25 mouse cellular contexts compared by ENCODE assay signal in the genomic region with DNA sequence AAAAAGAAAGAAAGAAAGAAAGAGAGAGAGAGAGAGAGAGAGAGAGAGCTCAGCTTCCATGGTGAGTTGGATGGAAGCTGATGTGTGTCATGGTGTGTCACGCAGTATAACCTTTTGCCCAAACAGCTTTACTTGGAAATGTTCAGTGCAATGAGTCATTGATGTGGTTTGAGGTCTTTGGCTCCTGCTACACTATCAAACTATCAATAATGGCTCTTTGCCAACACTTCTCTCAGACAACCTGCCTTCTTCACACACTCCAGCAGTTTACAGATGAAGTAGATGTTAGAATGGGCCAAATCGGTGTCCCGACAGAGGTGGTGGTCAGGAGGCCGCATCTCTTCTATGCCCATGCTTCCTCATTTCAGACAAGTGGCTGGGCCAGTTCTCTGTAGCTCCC.
"Had no signal": no experiment of that assay in that cellular context is flagged by ENCODE, and none has a peak within 500 bp of the region (broad histone marks: within the 10 kb centered on the region; RNA-seq: fewer than 3 reads in every experiment).

No protein-coding gene starts in this region.

- H3K27me3 ChIP-seq: heart, embryonic 13.5 days; heart, embryonic 15.5 days; hindbrain, embryonic 13.5 days; hindbrain, embryonic 15.5 days; kidney, embryonic 15.5 days; limb, embryonic 13.5 days; limb, embryonic 15.5 days; liver, embryonic 12.5 days had no signal

- ATAC-seq: hindbrain, postnatal 0 days; intestine, embryonic 16.5 days; liver, embryonic 12.5 days had no signal

- H3K4me2 ChIP-seq: heart, embryonic 13.5 days; heart, embryonic 15.5 days; hindbrain, embryonic 13.5 days; hindbrain, embryonic 15.5 days; kidney, embryonic 15.5 days; limb, embryonic 13.5 days; limb, embryonic 15.5 days; liver, embryonic 12.5 days had no signal

- H3K4me1 ChIP-seq: heart, embryonic 10.5 days; heart, embryonic 13.5 days; heart, embryonic 15.5 days; hindbrain, embryonic 13.5 days; hindbrain, embryonic 15.5 days; kidney, embryonic 15.5 days; limb, embryonic 13.5 days; limb, embryonic 15.5 days; liver, embryonic 12.5 days had no signal

- H3K27ac ChIP-seq: heart, embryonic 10.5 days; heart, embryonic 13.5 days; heart, embryonic 15.5 days; hindbrain, embryonic 13.5 days; hindbrain, embryonic 15.5 days; hindbrain, postnatal 0 days; kidney, embryonic 15.5 days; kidney, postnatal 0 days; limb, embryonic 13.5 days; limb, embryonic 15.5 days; liver, embryonic 12.5 days; liver, embryonic 14.5 days had no signal

- H3K36me3 ChIP-seq: heart, embryonic 10.5 days; heart, embryonic 13.5 days; heart, embryonic 15.5 days; hindbrain, embryonic 13.5 days; hindbrain, embryonic 15.5 days; kidney, embryonic 15.5 days; limb, embryonic 13.5 days; limb, embryonic 15.5 days; liver, embryonic 12.5 days had no signal

- H3K9me3 ChIP-seq: heart, embryonic 10.5 days; heart, embryonic 13.5 days; heart, embryonic 15.5 days; hindbrain, embryonic 13.5 days; hindbrain, embryonic 15.5 days; kidney, embryonic 15.5 days; limb, embryonic 13.5 days; limb, embryonic 15.5 days; liver, embryonic 12.5 days had no signal

- H3K9ac ChIP-seq: heart, embryonic 13.5 days; heart, embryonic 15.5 days; hindbrain, embryonic 13.5 days; hindbrain, embryonic 15.5 days; kidney, embryonic 15.5 days; limb, embryonic 13.5 days; limb, embryonic 15.5 days; liver, embryonic 12.5 days; liver, embryonic 14.5 days had no signal

- H3K4me3 ChIP-seq: heart, embryonic 10.5 days; heart, embryonic 13.5 days; heart, embryonic 15.5 days; hindbrain, embryonic 13.5 days; hindbrain, embryonic 15.5 days; kidney, embryonic 15.5 days; limb, embryonic 13.5 days; limb, embryonic 15.5 days; liver, embryonic 12.5 days had no signal

- DNase-seq: gastrocnemius, postnatal 14 days; gastrocnemius, postnatal 36 days; heart, adult 18-20 months; heart, postnatal 14 days; heart, postnatal 36 days; kidney, adult 11 months; kidney, adult 2 months; kidney, adult 9 months; kidney, postnatal 14 days; kidney, postnatal 36 days; layer of hippocampus, postnatal 36 days; left cerebral cortex, postnatal 4 days had no signal
